Mouse (Mus musculus): ENCODE data around the gene Rnf40. TPM values are rescaled to one million over a fixed set of nuclear protein-coding genes. Genes with fewer than 3 reads are reported as not detected.

Gene Rnf40
- polyA plus RNA-seq (2015; fragmentation: Nextera tagmentation; extraction: Ambion mirVana) = 41.4 and 44.9 TPM in 2 replicates

- Histone ChIP-seq H3K36me3 (peaks cover 39% of the 10 kb centered on the region), H3K4me3 (peak within 1 kb of the TSS; percentile 84), H3K9ac (peak within 1 kb of the TSS; percentile 81), H3K9me3 (no peaks in the 10 kb centered on the region), H3K27ac (replicated peaks) (peak within 1 kb of the TSS; percentile 81), H3K27me3 (no peaks in the 10 kb centered on the region), H3K4me2 (peak within 1 kb of the TSS; percentile 94), H3K4me1 (replicated peaks) (peaks cover 20% of the 10 kb centered on the region)
- under 1% methylated on average over 50 of the region's 50 CpGs for WGBS
- peak; percentile 97 for ATAC-seq (ENCODE audit: low FRiP score, low read depth)
These were observed at the start of gene Rnf40, which contains the start of gene Ccdc189 for GRCm38 (mm10) chr7:127588011-127588871. Rnf40 (plus strand) TSS chr7:127588767. Ccdc189 (minus strand) TSS chr7:127588595.

GRCm38 (mm10) chr7:127541671-127542070 lies 46.9 kb upstream of the Rnf40 start:
- Histone ChIP-seq H3K27ac (replicated peaks) (no peak overlapping the region), H3K4me1 (replicated peaks) (no peaks in the 10 kb centered on the region), H3K9ac (no peak overlapping the region), H3K4me2 (no peak overlapping the region), H3K36me3 (peaks cover 92% of the 10 kb centered on the region), H3K9me3 (no peaks in the 10 kb centered on the region), H3K27me3 (no peaks in the 10 kb centered on the region), H3K4me3 (no peak overlapping the region)
- ATAC-seq (ENCODE audit: low FRiP score, low read depth) = no peak
- 97% methylated on average over 3 of the region's 3 CpGs for WGBS

GRCm38 (mm10) chr7:127549116-127549835 lies 39.3 kb upstream of the Rnf40 start:
- Histone ChIP-seq H3K9ac (no peak overlapping the region), H3K36me3 (peaks cover 73% of the 10 kb centered on the region), H3K4me3 (no peak overlapping the region), H3K27ac (replicated peaks) (no peak overlapping the region), H3K9me3 (no peaks in the 10 kb centered on the region), H3K4me1 (replicated peaks) (no peaks in the 10 kb centered on the region), H3K4me2 (no peak overlapping the region), H3K27me3 (no peaks in the 10 kb centered on the region)
- 82% methylated on average over 15 of the region's 15 CpGs for WGBS
- ATAC-seq (ENCODE audit: low FRiP score, low read depth) = no peak

- Histone ChIP-seq H3K9me3 (no peaks in the 10 kb centered on the region), H3K27me3 (no peaks in the 10 kb centered on the region), H3K9ac (no peak overlapping the region), H3K4me1 (replicated peaks) (no peaks in the 10 kb centered on the region), H3K27ac (replicated peaks) (no peak overlapping the region), H3K4me2 (no peak overlapping the region), H3K4me3 (no peak overlapping the region), H3K36me3 (peaks cover 77% of the 10 kb centered on the region)
- ATAC-seq (ENCODE audit: low FRiP score, low read depth) = no peak
- WGBS = over 99% methylated on average over 8 of the region's 8 CpGs
These were observed 37.0 kb upstream of the Rnf40 start for GRCm38 (mm10) chr7:127551558-127551957.

GRCm38 (mm10) chr7:127560580-127560979 lies 28.0 kb upstream of the Rnf40 start:
- Histone ChIP-seq H3K9ac (no peak overlapping the region), H3K27ac (replicated peaks) (no peak overlapping the region), H3K4me1 (replicated peaks) (no peaks in the 10 kb centered on the region), H3K9me3 (no peaks in the 10 kb centered on the region), H3K4me3 (no peak overlapping the region), H3K36me3 (peaks cover 73% of the 10 kb centered on the region), H3K4me2 (no peak overlapping the region), H3K27me3 (no peaks in the 10 kb centered on the region)
- no peak for ATAC-seq (ENCODE audit: low FRiP score, low read depth)
- 92% methylated on average over 11 of the region's 11 CpGs for WGBS

GRCm38 (mm10) chr7:127561340-127561858 lies 27.2 kb upstream of the Rnf40 start, which contains the start of gene Tmem265:
Tmem265 (plus strand) TSS chr7:127561390.
- Histone ChIP-seq H3K4me2 (no peak within 1 kb of the TSS), H3K9ac (no peak within 1 kb of the TSS), H3K27me3 (no peaks in the 10 kb centered on the region), H3K27ac (replicated peaks) (no peak within 1 kb of the TSS), H3K9me3 (no peaks in the 10 kb centered on the region), H3K4me3 (no peak within 1 kb of the TSS), H3K4me1 (replicated peaks) (no peaks in the 10 kb centered on the region), H3K36me3 (peaks cover 71% of the 10 kb centered on the region)
- 90% methylated on average over 5 of the region's 5 CpGs for WGBS
- ATAC-seq (ENCODE audit: low FRiP score, low read depth) = no peak

GRCm38 (mm10) chr7:127564381-127565150 lies 24.0 kb upstream of the Rnf40 start:
- peaks cover 63% of the 10 kb centered on the region for H3K36me3 ChIP-seq
- no peaks in the 10 kb centered on the region for H3K9me3 ChIP-seq
- no peaks in the 10 kb centered on the region for H3K4me1 ChIP-seq (replicated peaks)
- H3K4me3 ChIP-seq = no peak overlapping the region
- WGBS = 62% methylated on average over 6 of the region's 6 CpGs
- no peaks in the 10 kb centered on the region for H3K27me3 ChIP-seq
- ATAC-seq (ENCODE audit: low FRiP score, low read depth) = no peak
- no peak overlapping the region for H3K4me2 ChIP-seq
- H3K9ac ChIP-seq = no peak overlapping the region
- 0 out of 2 replicates have a peak overlapping the region, but pooled peaks have one; percentile 42 for H3K27ac ChIP-seq (replicated peaks)

- peak within 1 kb of the TSS; percentile 90 for H3K9ac ChIP-seq
- peaks cover 27% of the 10 kb centered on the region for H3K4me1 ChIP-seq (replicated peaks)
- H3K27ac ChIP-seq (replicated peaks) = peak within 1 kb of the TSS; percentile 79
- WGBS = 0% methylated on average over 17 of the region's 17 CpGs
- ATAC-seq (ENCODE audit: low FRiP score, low read depth) = peak; percentile 99
- H3K9me3 ChIP-seq = no peaks in the 10 kb centered on the region
- H3K4me3 ChIP-seq = peak within 1 kb of the TSS; percentile 92
- H3K4me2 ChIP-seq = peak within 1 kb of the TSS; percentile 97
- H3K36me3 ChIP-seq = peaks cover 14% of the 10 kb centered on the region; the same call in 1 of the 2 replicates
- no peaks in the 10 kb centered on the region for H3K27me3 ChIP-seq
These were observed 15.6 kb upstream of the Rnf40 start, which contains the start of gene Phkg2 for GRCm38 (mm10) chr7:127572895-127573471. Phkg2 (plus strand) TSS chr7:127573340.

- Histone ChIP-seq H3K27ac (replicated peaks) (peak overlapping the region; percentile 79), H3K4me1 (replicated peaks) (peaks cover 27% of the 10 kb centered on the region), H3K9me3 (no peaks in the 10 kb centered on the region), H3K36me3 (peaks cover 17% of the 10 kb centered on the region; the same call in 1 of the 2 replicates), H3K4me2 (peak overlapping the region; percentile 97), H3K4me3 (peak overlapping the region; percentile 92), H3K27me3 (no peaks in the 10 kb centered on the region), H3K9ac (peak overlapping the region; percentile 90)
- WGBS = 1% methylated on average over 28 of the region's 28 CpGs
- peak; percentile 4; the same call in 1 of the 2 replicates for ATAC-seq (ENCODE audit: low FRiP score, low read depth)
These were observed 15.0 kb upstream of the Rnf40 start for GRCm38 (mm10) chr7:127573503-127574008.

- Histone ChIP-seq H3K9me3 (no peaks in the 10 kb centered on the region), H3K4me2 (peak overlapping the region; percentile 97), H3K27ac (replicated peaks) (peak overlapping the region; percentile 79), H3K27me3 (no peaks in the 10 kb centered on the region), H3K4me1 (replicated peaks) (peaks cover 27% of the 10 kb centered on the region), H3K4me3 (peak overlapping the region; percentile 92), H3K36me3 (peaks cover 12% of the 10 kb centered on the region; the same call in 1 of the 2 replicates), H3K9ac (peak overlapping the region; percentile 90)
- no peak for ATAC-seq (ENCODE audit: low FRiP score, low read depth)
- 23% methylated on average over 7 of the region's 7 CpGs for WGBS
These were observed 14.5 kb upstream of the Rnf40 start for GRCm38 (mm10) chr7:127574115-127574514.

GRCm38 (mm10) chr7:127583260-127583659 lies 5.3 kb upstream of the Rnf40 start:
- no peaks in the 10 kb centered on the region for H3K27me3 ChIP-seq

More at GRCm38 (mm10) chr7:127583260-127583659, 5.3 kb upstream of the Rnf40 start:
- WGBS = 95% methylated on average over 6 of the region's 6 CpGs
- Histone ChIP-seq H3K9ac (no peak overlapping the region), H3K4me2 (no peak overlapping the region), H3K4me3 (no peak overlapping the region), H3K36me3 (peaks cover 50% of the 10 kb centered on the region), H3K4me1 (replicated peaks) (peaks cover 10% of the 10 kb centered on the region), H3K27ac (replicated peaks) (no peak overlapping the region), H3K9me3 (no peaks in the 10 kb centered on the region)
- no peak for ATAC-seq (ENCODE audit: low FRiP score, low read depth)
